In the genomic region with DNA sequence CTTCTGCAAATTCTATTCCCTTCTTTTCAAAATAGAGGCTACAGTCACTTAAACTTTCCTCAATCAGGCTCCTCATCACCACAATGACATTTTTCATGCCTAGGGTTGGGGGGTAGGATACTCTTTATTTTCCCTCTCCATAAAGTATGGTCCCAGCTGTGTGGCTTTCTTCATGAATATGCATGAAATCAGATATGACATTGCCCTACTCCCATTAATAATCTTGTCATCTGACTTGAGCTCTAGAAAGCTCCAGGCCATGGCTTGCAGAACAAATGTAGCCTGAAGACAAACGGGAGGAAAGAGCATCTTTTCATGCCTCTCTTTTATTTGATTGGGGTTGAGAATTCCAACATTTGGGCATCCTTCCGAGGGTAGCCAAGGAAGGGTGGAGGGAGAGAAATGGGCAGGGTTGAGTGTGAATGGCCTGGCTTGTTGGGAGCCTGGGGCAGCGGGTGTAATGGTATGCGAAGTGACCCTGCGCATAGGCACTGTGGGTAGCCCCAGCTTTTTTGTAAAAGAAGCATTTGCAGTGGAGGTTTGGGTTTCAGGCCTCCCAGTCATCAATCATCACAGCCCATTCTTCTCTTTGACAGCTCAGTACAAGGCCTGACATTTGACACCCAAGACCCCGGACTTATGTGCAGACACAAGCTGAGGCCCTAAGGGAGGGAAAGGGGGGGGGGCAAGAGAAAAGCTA, we compare ENCODE assay signal across 16 mouse cellular contexts.
DNase-seq lines count a peak whose midpoint lies in the region; ATAC-seq and TF ChIP-seq lines count a peak whose summit lies in the region.
"Had no signal": no experiment of that assay in that cellular context is flagged by ENCODE, and none has a peak within 500 bp of the region (broad histone marks: within the 10 kb centered on the region; RNA-seq: fewer than 3 reads in every experiment).

No protein-coding gene starts in this region.

- H3K27ac ChIP-seq in liver, adult 2 months (replicated peaks; ENCODE audit: insufficient read depth, low read depth, low read length) = peak overlapping the region; percentile 35; the same call in 1 of the 2 replicates
- no peak overlapping the region for H3K27ac ChIP-seq in liver, embryonic 12.5 days
- H3K27ac ChIP-seq in neural tube, embryonic 12.5 days = no peak overlapping the region
- H3K27ac ChIP-seq: embryonic facial prominence, embryonic 15.5 days had no signal

- WGBS in liver, adult 2 months = 72% methylated on average over 6 of the region's 6 CpGs
- WGBS in liver, embryonic 12.5 days (ENCODE audit: insufficient replicate concordance) = 31% methylated on average over 6 of the region's 6 CpGs
- 6% methylated on average over 6 of the region's 6 CpGs for WGBS in neural tube, embryonic 12.5 days

- no peak overlapping the region for H3K4me2 ChIP-seq in liver, embryonic 12.5 days
- H3K4me2 ChIP-seq in neural tube, embryonic 12.5 days (replicated peaks) = no peak overlapping the region
- H3K4me2 ChIP-seq: embryonic facial prominence, embryonic 15.5 days had no signal

- H3K9ac ChIP-seq in liver, adult 2 months (ENCODE audit: low read depth, low read length) = no peak overlapping the region
- H3K9ac ChIP-seq in liver, embryonic 12.5 days = no peak overlapping the region
- H3K9ac ChIP-seq in neural tube, embryonic 12.5 days = no peak overlapping the region
- H3K9ac ChIP-seq: embryonic facial prominence, embryonic 15.5 days; liver, postnatal 0 days had no signal

- TF ChIP-seq CTCF in liver, adult 2 months (IDR thresholded peaks at IDR 0.05; ENCODE audit: low read depth, low read length) = no peak

- H3K27me3 ChIP-seq in liver, adult 2 months (ENCODE audit: control insufficient read depth, insufficient read depth, low read length) = no peaks in the 10 kb centered on the region
- H3K27me3 ChIP-seq in liver, embryonic 12.5 days (replicated peaks) = no peaks in the 10 kb centered on the region
- H3K27me3 ChIP-seq in neural tube, embryonic 12.5 days (replicated peaks) = no peaks in the 10 kb centered on the region
- H3K27me3 ChIP-seq: embryonic facial prominence, embryonic 15.5 days had no signal

- H3K79me2 ChIP-seq in liver, adult 2 months (ENCODE audit: control insufficient read depth, insufficient read depth, low read length) = no peaks in the 10 kb centered on the region

- no peaks in the 10 kb centered on the region for H3K36me3 ChIP-seq in liver, adult 2 months (ENCODE audit: control insufficient read depth, insufficient read depth, low read length)
- H3K36me3 ChIP-seq in liver, embryonic 12.5 days = no peaks in the 10 kb centered on the region
- no peaks in the 10 kb centered on the region for H3K36me3 ChIP-seq in neural tube, embryonic 12.5 days
- H3K36me3 ChIP-seq: embryonic facial prominence, embryonic 15.5 days had no signal

- no peaks in the 10 kb centered on the region for H3K4me1 ChIP-seq in liver, adult 2 months (ENCODE audit: control insufficient read depth, insufficient read depth, low read length)
- H3K4me1 ChIP-seq in liver, embryonic 12.5 days = no peaks in the 10 kb centered on the region
- H3K4me1 ChIP-seq in neural tube, embryonic 12.5 days = peaks cover 13% of the 10 kb centered on the region; the same call in 1 of the 2 replicates
- H3K4me1 ChIP-seq: embryonic facial prominence, embryonic 15.5 days had no signal

- no peak overlapping the region for H3K4me3 ChIP-seq in liver, adult 2 months (ENCODE audit: insufficient read depth, low read depth, low read length)
- H3K4me3 ChIP-seq in liver, embryonic 12.5 days = no peak overlapping the region
- H3K4me3 ChIP-seq in neural tube, embryonic 12.5 days = no peak overlapping the region
- H3K4me3 ChIP-seq: embryonic facial prominence, embryonic 15.5 days had no signal

- no peak for TF ChIP-seq POLR2A in liver, adult 2 months (IDR thresholded peaks at IDR 0.05; ENCODE audit: extremely low read depth, insufficient read depth, low read length)

- peak; percentile 5 to 44 for DNase-seq in adrenal gland, adult (ENCODE audit: inconsistent age in 2 of 2, low spot score in 1 of 2)
- DNase-seq in adrenal gland, postnatal 4 days (ENCODE audit: low spot score in 2 of 2) = no peak
- peak; percentile 1 for DNase-seq in liver, adult 2 months (ENCODE audit: extremely low read depth, low read depth, low spot score)
- DNase-seq in forelimb bud, embryonic 11.5 days (ENCODE audit: low read depth, low spot score) = peak; percentile 57
- DNase-seq in lung, postnatal 36 days = no peak
- no peak for DNase-seq in gastrocnemius, postnatal 4 days (ENCODE audit: low spot score in 2 of 2)
- DNase-seq: cerebellum, adult 2 months; gastrocnemius, postnatal 10 days; left cerebral cortex, postnatal 4 days; liver, postnatal 0 days; right cerebral cortex, adult 18-20 months; thymus, adult 2 months had no signal

- ATAC-seq in liver, embryonic 12.5 days = no peak
- peak; percentile 41; the same call in 1 of the 2 replicates for ATAC-seq in neural tube, embryonic 12.5 days (ENCODE audit: low FRiP score, low read depth)
- ATAC-seq: forebrain, embryonic 16.5 days; liver, postnatal 0 days had no signal

- no peaks in the 10 kb centered on the region for H3K9me3 ChIP-seq in liver, embryonic 12.5 days (replicated peaks)
- H3K9me3 ChIP-seq in neural tube, embryonic 12.5 days = no peaks in the 10 kb centered on the region
- H3K9me3 ChIP-seq: embryonic facial prominence, embryonic 15.5 days had no signal

Comparison
In these comparisons a context has a peak if more than half of its experiments do, and no peak if none do; other contexts are left out.
1. DNase-seq: peak in adrenal gland, adult (2 of 2), liver, adult 2 months (single experiment) and forelimb bud, embryonic 11.5 days (single experiment); none in adrenal gland, postnatal 4 days (0 of 2), lung, postnatal 36 days (single experiment) and gastrocnemius, postnatal 4 days (0 of 2).